Mouse (Mus musculus): ENCODE results near the gene Ankrd11.

DNA sequence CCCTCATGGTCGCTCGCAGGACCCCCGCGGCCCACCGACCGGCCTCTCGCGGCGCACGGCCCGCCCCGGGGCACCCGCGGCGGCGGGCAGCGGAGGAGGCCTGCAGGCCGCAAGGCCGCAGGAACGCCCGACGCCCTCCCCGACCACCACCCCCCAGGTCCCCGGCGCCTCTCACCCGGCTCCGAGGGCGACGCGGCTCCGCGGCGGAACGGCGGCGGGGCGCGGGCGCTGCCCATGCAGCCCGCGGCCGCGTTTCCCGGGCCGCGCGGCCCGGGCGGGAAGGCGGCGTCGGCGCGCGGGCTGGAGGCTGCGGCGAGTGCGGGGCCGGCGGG is 337 bp downstream of the Ankrd11 start:
- no peak for TF ChIP-seq TAL1 (conservative IDR thresholded peaks at IDR 0.05; ENCODE audit: low read depth, low read length)
- TF ChIP-seq CTCF (IDR thresholded peaks at IDR 0.05; ENCODE audit: low read depth, low read length) = no peak
- TF ChIP-seq POLR2AphosphoS5 (IDR thresholded peaks at IDR 0.05; ENCODE audit: insufficient replicate concordance, low read depth, low read length) = no peak

Data from G1E (cell line).